Mouse (Mus musculus): ENCODE data around the gene Gm8108. TPM values are rescaled to one million over a fixed set of nuclear protein-coding genes. Genes with fewer than 3 reads are reported as not detected.

Gm8108 gene
- polyA plus RNA-seq (2017; shearing (Covaris generic)) = under 1 TPM; 0.31 to 0.51 TPM

GRCm38 (mm10) chr14:4110426-4110825, at the start of gene Gm8108:
Gm8108 (plus strand) TSS chr14:4110526.

GRCm38 (mm10) chr14:4083820-4084219, 26.5 kb upstream of the Gm8108 start, which contains the start of gene Gm3115:
Gm3115 (plus strand) TSS chr14:4084120.

GRCm38 (mm10) chr14:4164730-4165129, 54.4 kb downstream of the Gm8108 start, which contains the start of gene Gm3127:
Gm3127 (plus strand) TSS chr14:4165030.

Other genes starting within 250 kb of the Gm8108 start
- not detected for gene Gm2916, start 226.4 kb upstream of the Gm8108 start, polyA plus RNA-seq (2017; shearing (Covaris generic))
- not detected for gene Gm3029, start 178.8 kb upstream of the Gm8108 start, polyA plus RNA-seq (2017; shearing (Covaris generic))
- gene Gm3095, start 147.0 kb upstream of the Gm8108 start, polyA plus RNA-seq (2017; shearing (Covaris generic)) = under 1 TPM in 1 of 2 experiments, not detected in 1; 0.34 TPM
- not detected for gene Gm3099, start 112.1 kb upstream of the Gm8108 start, polyA plus RNA-seq (2017; shearing (Covaris generic))
- under 1 TPM; 0.20 to 1.00 TPM for gene Gm5796, start 86.6 kb upstream of the Gm8108 start, polyA plus RNA-seq (2017; shearing (Covaris generic))
- not detected for gene Gm3115, start 26.4 kb upstream of the Gm8108 start, polyA plus RNA-seq (2017; shearing (Covaris generic))
- gene Gm3127, start 54.5 kb downstream of the Gm8108 start, polyA plus RNA-seq (2017; shearing (Covaris generic)) = under 1 TPM in 1 of 2 experiments, not detected in 1; 0.22 TPM
- gene Gm2974, start 72.0 kb downstream of the Gm8108 start, polyA plus RNA-seq (2017; shearing (Covaris generic)) = 1 to 10 TPM in 1 of 2 experiments, not detected in 1; 1.9 TPM
- not detected for gene Gm3138, start 139.1 kb downstream of the Gm8108 start, polyA plus RNA-seq (2017; shearing (Covaris generic))
- under 1 TPM in 1 of 2 experiments, not detected in 1; 0.25 TPM for gene Gm3149, start 206.8 kb downstream of the Gm8108 start, polyA plus RNA-seq (2017; shearing (Covaris generic))
- gene 2610042L04Rik, start 224.2 kb downstream of the Gm8108 start, polyA plus RNA-seq (2017; shearing (Covaris generic)) = 1 to 10 TPM in 1 of 2 experiments, under 1 TPM in 1; 0.97 to 5.0 TPM

All from activated CD4-positive, CD25-positive, alpha-beta regulatory T cell (primary cell).